Mouse (Mus musculus) limb, embryonic 10.5 days (tissue): Measurements from ENCODE around the gene Rbm19. TPM values are rescaled to one million over a fixed set of nuclear protein-coding genes. Genes with fewer than 3 reads are reported as not detected.

Experiments used
- DNase-seq: peaks from one replicate; pipeline ENCODE4 v3.0.0-alpha.2; 2017; ENCODE audit warnings: low spot score
- H3K27ac ChIP-seq: fragments of 300-500 bp; sonication (generic); 2 replicates; pipeline ENCODE4 v1.5.1; 2016; ENCODE audit warnings: mild to moderate bottlenecking
- H3K27me3 ChIP-seq: fragments of 300-500 bp; sonication (generic); 2 replicates; pipeline ENCODE4 v1.6.1; 2016; ENCODE audit warnings: low read depth, mild to moderate bottlenecking; ENCODE audit not compliant: poor library complexity, severe bottlenecking
- H3K36me3 ChIP-seq: fragments of 300-500 bp; sonication (generic); 2 replicates; pipeline ENCODE4 v1.6.1; 2016; ENCODE audit warnings: mild to moderate bottlenecking, moderate library complexity
- H3K4me1 ChIP-seq: fragments of 300-500 bp; sonication (generic); 2 replicates; pipeline ENCODE4 v1.6.1; 2016
- H3K4me3 ChIP-seq: fragments of 300-500 bp; sonication (generic); 2 replicates; pipeline ENCODE4 v1.5.1; 2016; ENCODE audit warnings: mild to moderate bottlenecking, moderate library complexity
- H3K9me3 ChIP-seq: fragments of 300-500 bp; sonication (generic); replicated peaks from 2 replicates; pipeline ENCODE4 v1.6.1; 2016; ENCODE audit warnings: mild to moderate bottlenecking
- WGBS: fragments of 180-500 bp; shearing (Covaris S2); methylation state at CpG from one replicate; pipeline ENCODE4 v1.1.7; 2016; 5-methylcytosine and 5-hydroxymethylcytosine counted together
- polyA plus RNA-seq: library from polyadenylated mRNA; unstranded; fragments of >200 nt; fragmentation: Nextera tagmentation; extraction: Ambion mirVana; gene quantifications from 2 replicates; pipeline ENCODE4 v1.2.1, GENCODE M21; 2016

Rbm19 gene
- polyA plus RNA-seq, 1 experiment from 2014 or later = 37.4 TPM

GRCm38 (mm10) chr5:120157115-120157514 is 40.9 kb downstream of the Rbm19 start:
- no peak for DNase-seq
- no peak overlapping the region for H3K4me3 ChIP-seq
- peaks cover 27% of the 10 kb centered on the region for H3K36me3 ChIP-seq
- H3K4me1 ChIP-seq = peaks cover 13% of the 10 kb centered on the region; the same call in 1 of the 2 replicates
- WGBS = 89% methylated on average over 3 of the region's 3 CpGs
- no peaks in the 10 kb centered on the region for H3K27me3 ChIP-seq
- no peaks in the 10 kb centered on the region for H3K9me3 ChIP-seq
- H3K27ac ChIP-seq = no peak overlapping the region

DNA sequence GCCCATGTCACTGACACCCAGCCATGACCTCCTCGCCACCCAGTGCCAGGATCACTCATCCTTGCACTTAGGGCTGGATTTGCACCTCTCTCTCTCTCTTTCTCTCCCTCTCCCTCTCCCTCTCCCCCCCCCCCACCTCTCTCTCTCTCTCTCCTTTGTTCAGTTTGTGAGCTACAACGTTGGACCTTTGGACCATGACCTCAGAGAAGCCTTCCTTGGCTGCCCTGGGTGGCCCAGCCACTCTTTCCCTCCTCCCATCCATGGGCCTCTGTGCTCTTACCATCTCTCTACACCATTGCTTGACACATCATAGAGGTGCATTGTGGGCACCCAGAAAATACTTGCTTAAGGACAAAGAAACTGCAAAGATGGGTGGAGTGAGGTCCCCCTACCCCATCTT is 42.2 kb downstream of the Rbm19 start:
- no peak overlapping the region for H3K4me3 ChIP-seq
- peaks cover 14% of the 10 kb centered on the region for H3K36me3 ChIP-seq
- H3K9me3 ChIP-seq = no peaks in the 10 kb centered on the region
- peaks cover 13% of the 10 kb centered on the region; the same call in 1 of the 2 replicates for H3K4me1 ChIP-seq
- no peak for DNase-seq
- no peak overlapping the region for H3K27ac ChIP-seq
- no peaks in the 10 kb centered on the region for H3K27me3 ChIP-seq
- WGBS = 93% methylated on average over 2 of the region's 2 CpGs

DNA sequence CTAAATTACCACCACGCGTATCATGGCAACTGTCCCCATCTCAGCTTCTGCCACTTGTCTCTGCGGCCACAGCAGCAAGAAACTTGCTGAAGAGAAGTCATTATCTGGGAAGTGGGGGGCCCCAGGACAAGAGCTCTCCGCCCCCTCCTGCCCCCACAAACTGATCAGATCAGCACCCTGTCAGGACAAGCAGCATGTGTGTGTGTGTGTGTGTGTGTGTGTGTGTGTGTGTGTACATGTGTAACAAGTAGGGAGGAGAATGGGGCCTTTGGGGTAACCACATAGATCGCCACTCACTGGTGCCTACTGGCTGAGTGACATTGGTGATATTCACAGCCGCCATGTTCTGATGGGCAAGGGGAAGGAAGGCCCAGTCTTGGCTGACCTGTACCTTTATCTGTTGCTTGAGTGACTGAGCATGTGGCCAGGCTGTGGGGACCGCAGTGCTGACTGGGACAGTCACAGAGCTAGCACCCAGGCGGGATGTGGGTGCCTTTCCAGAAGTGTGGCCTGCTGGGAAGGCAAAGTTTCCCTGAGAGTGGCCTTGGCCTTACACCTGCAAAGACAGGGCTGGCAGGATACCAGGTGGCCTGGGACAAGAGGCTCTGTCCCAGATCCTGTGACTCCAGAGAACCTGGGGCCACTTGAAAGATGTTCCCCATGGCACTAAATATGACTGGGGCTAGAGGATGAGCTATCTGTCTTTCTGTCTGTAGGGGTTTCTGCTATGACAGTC is 44.8 kb downstream of the Rbm19 start:
- DNase-seq = no peak
- no peaks in the 10 kb centered on the region for H3K9me3 ChIP-seq
- no peak overlapping the region for H3K4me3 ChIP-seq
- no peak overlapping the region for H3K27ac ChIP-seq
- H3K4me1 ChIP-seq = peaks cover 19% of the 10 kb centered on the region
- no peaks in the 10 kb centered on the region for H3K27me3 ChIP-seq
- WGBS = 90% methylated on average over 8 of the region's 8 CpGs
- 0 out of 2 replicates have a peak, but pooled peaks cover 8% of the 10 kb centered on the region for H3K36me3 ChIP-seq

- no peaks in the 10 kb centered on the region for H3K9me3 ChIP-seq
- H3K27ac ChIP-seq = no peak overlapping the region
- no peak overlapping the region for H3K4me3 ChIP-seq
- peaks cover 10% of the 10 kb centered on the region for H3K4me1 ChIP-seq
- no peaks in the 10 kb centered on the region for H3K27me3 ChIP-seq
- DNase-seq = no peak
- WGBS = 93% methylated on average over 10 of the region's 10 CpGs
- 0 out of 2 replicates have a peak, but pooled peaks cover 8% of the 10 kb centered on the region for H3K36me3 ChIP-seq
These were observed 46.4 kb downstream of the Rbm19 start for GRCm38 (mm10) chr5:120162689-120163088.

- Histone ChIP-seq H3K36me3 (0 out of 2 replicates have a peak, but pooled peaks cover 8% of the 10 kb centered on the region), H3K4me3 (no peak overlapping the region), H3K27ac (no peak overlapping the region), H3K9me3 (no peaks in the 10 kb centered on the region), H3K27me3 (no peaks in the 10 kb centered on the region), H3K4me1 (peaks cover 10% of the 10 kb centered on the region)
- WGBS = 88% methylated on average over 6 of the region's 6 CpGs
- no peak for DNase-seq
These were observed 47.2 kb downstream of the Rbm19 start for GRCm38 (mm10) chr5:120163428-120163827.

GRCm38 (mm10) chr5:120164450-120164849 is 48.2 kb downstream of the Rbm19 start:
- Histone ChIP-seq H3K4me1 (peaks cover 10% of the 10 kb centered on the region), H3K27me3 (no peaks in the 10 kb centered on the region), H3K36me3 (0 out of 2 replicates have a peak, but pooled peaks cover 10% of the 10 kb centered on the region), H3K4me3 (no peak overlapping the region), H3K9me3 (no peaks in the 10 kb centered on the region), H3K27ac (no peak overlapping the region)
- WGBS = 89% methylated on average over 11 of the region's 11 CpGs
- DNase-seq = no peak

DNA sequence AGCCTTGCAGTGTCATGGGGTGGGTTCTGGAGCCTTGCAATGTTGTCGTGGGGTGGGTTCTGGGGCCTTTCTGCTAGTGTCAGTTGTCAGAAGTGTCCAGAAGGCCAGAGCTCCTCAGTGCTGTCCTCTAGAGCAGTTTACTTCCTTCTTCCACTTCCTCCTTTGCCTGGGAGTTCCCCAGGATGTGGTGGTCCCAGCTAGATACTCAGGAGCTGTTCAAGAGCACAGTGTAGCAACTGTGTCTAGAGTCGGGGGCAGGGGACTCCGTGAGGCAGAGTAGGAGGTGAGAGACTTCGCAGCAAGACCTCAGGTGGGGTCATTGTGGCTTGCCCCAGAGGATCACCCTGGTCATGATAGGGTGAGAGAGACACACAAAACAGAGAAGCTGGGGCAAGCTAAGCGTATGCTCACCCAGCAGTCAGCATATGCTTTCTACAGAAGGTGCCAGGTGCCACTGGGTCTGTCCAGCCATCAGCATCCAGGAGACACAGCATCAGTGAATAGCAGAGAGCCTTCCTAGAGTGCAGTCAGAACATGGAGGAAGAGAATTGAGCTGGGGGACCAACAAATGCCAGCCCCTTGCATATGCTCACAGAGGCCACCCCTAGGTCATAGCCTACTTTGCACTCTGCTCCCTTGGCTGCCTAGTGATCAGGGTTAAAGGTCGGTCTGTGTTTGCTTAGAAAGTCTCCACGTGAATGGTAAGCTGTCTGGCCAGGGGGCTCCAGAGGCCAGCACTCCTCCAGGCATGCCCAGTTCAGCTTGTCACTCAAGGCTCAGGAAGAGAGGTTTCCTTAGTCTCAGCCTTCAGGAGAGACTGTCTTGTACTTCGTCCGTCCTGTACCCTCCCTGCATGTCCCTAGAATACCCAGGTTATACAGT is 49.0 kb downstream of the Rbm19 start:
- 73% methylated on average over 9 of the region's 9 CpGs for WGBS
- peaks cover 14% of the 10 kb centered on the region for H3K36me3 ChIP-seq
- DNase-seq = no peak
- peaks cover 7% of the 10 kb centered on the region for H3K4me1 ChIP-seq
- no peaks in the 10 kb centered on the region for H3K9me3 ChIP-seq
- no peak overlapping the region for H3K4me3 ChIP-seq
- H3K27me3 ChIP-seq = no peaks in the 10 kb centered on the region
- no peak overlapping the region for H3K27ac ChIP-seq

DNA sequence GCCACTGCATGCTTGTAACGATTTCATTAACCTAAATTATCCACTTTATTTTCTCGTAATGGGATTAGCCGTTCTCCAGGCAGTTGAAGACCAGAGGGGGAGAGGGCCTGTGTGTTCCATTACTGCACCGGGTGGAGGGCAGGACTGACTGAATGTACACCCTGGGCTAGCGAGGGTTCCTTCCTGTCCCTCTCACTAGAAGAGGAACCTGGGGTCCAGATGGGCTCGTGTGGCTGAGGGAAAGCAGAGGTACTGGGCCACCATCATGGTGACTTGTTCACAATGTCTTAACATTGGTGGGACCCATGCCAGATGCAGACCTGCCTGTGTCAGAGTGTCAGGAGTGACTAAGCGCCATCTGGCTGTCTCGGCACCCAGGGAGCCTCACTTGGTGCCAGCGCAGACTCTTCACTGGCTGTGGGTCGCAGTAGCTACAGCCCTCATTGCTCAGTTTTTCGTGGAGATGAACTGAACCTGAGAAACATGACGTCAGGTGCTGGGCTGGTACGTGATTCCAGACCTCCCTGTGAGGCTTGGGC is 51.6 kb downstream of the Rbm19 start:
- no peaks in the 10 kb centered on the region for H3K27me3 ChIP-seq
- peaks cover 7% of the 10 kb centered on the region for H3K36me3 ChIP-seq
- H3K4me3 ChIP-seq = no peak overlapping the region
- peaks cover 29% of the 10 kb centered on the region for H3K4me1 ChIP-seq
- no peak overlapping the region for H3K27ac ChIP-seq
- 80% methylated on average over 13 of the region's 13 CpGs for WGBS
- no peaks in the 10 kb centered on the region for H3K9me3 ChIP-seq
- no peak for DNase-seq

DNA sequence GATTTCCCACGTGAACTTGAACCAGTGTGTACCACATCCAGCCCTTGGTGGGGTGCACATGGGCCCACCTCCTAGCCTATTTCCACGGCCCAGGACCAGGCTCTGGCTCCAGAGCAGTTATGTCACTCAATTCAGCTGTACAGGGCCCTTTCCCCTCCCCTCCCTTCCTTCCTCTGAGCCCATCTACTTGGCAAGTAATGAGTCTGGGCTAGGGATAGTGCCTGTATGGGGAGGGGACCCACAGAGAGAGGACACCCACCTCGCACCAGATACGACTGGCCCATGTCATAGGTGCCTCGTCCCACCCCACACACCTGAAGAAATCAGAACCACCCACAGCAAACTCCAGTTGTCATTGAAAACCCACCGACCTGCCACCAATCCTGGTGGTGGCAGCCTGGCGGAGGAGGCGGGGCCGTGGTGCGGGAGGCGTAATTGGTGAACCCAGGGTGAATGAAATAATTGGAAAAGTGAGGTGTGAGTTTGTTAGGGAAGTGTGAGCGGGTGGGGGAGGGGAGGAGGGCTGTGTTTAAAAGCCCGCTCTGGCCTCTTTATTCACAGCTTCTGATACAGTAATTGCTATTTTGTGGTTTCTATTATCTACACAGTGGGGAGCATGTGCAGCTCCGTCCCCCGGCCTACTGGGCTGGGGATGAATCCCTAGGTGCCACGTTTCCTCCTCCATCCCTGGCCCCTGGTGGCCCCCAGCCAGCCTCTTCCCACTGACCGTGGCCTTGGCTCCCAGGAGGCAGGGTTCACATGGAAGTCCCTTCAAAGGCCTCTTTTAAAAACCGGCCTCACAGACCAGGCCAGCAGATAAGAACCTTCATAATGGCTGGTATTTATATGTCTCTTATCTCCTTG is 55.8 kb downstream of the Rbm19 start:
- Histone ChIP-seq H3K4me1 (peaks cover 28% of the 10 kb centered on the region), H3K36me3 (peaks cover 25% of the 10 kb centered on the region), H3K4me3 (no peak overlapping the region), H3K27me3 (no peaks in the 10 kb centered on the region), H3K27ac (peak overlapping the region; percentile 58; the same call in 1 of the 2 replicates), H3K9me3 (no peaks in the 10 kb centered on the region)
- WGBS = 49% methylated on average over 18 of the region's 18 CpGs
- peak; percentile 41 for DNase-seq

DNA sequence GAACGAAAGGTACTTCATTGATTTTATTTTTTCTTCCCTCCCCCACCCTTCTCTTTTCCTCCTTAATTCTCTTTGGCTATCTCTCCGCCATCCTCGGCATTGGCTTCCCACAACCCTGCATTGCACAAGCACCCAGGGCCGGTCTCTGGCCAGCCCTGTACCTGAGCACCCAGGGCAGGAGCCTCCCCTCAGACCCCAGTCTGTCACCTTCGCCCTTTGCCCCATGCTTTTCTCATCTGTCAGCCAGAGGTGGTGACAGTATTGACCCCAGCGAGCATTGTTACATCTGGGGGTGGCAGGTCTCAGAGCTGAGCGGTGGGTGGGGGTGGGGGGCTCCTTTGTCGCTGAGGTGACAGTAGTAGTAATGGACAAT is 56.5 kb downstream of the Rbm19 start:
- peaks cover 31% of the 10 kb centered on the region for H3K36me3 ChIP-seq
- no peaks in the 10 kb centered on the region for H3K9me3 ChIP-seq
- H3K27me3 ChIP-seq = no peaks in the 10 kb centered on the region
- peak overlapping the region; percentile 58; the same call in 1 of the 2 replicates for H3K27ac ChIP-seq
- DNase-seq = no peak
- H3K4me3 ChIP-seq = no peak overlapping the region
- peaks cover 28% of the 10 kb centered on the region for H3K4me1 ChIP-seq
- 68% methylated on average over 8 of the region's 8 CpGs for WGBS

GRCm38 (mm10) chr5:120174317-120174716 is 58.1 kb downstream of the Rbm19 start:
- no peak overlapping the region for H3K27ac ChIP-seq
- H3K36me3 ChIP-seq = peaks cover 44% of the 10 kb centered on the region
- 70% methylated on average over 7 of the region's 7 CpGs for WGBS
- no peak overlapping the region for H3K4me3 ChIP-seq
- DNase-seq = no peak
- no peaks in the 10 kb centered on the region for H3K27me3 ChIP-seq
- no peaks in the 10 kb centered on the region for H3K9me3 ChIP-seq
- H3K4me1 ChIP-seq = peaks cover 35% of the 10 kb centered on the region

DNA sequence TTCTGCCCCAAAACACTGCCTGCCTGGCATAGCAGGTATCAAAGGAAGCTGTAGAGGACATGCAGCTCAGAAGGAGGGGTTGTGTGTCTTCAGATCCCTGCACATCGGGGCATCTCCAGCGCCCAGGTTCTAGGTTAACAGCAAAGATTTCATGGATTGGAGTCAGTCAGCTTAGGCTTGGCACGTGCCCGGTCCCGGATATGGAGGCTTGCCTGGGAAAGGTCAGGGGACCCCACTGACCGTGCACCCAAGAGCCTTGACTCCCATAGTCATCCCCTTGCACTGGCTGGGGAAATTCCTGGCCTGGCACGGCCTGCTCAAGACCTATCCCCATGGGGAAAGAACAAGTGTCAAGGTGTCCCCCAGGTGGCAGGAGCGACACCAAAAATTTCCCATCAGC is 59.0 kb downstream of the Rbm19 start:
- WGBS = 93% methylated on average over 8 of the region's 8 CpGs
- H3K36me3 ChIP-seq = peaks cover 48% of the 10 kb centered on the region

More for the DNA sequence above, 59.0 kb downstream of the Rbm19 start:
- peaks cover 35% of the 10 kb centered on the region for H3K4me1 ChIP-seq
- no peak overlapping the region for H3K27ac ChIP-seq
- DNase-seq = no peak
- no peak overlapping the region for H3K4me3 ChIP-seq
- no peaks in the 10 kb centered on the region for H3K27me3 ChIP-seq
- H3K9me3 ChIP-seq = no peaks in the 10 kb centered on the region
